Mouse (Mus musculus) activated CD4-positive, CD25-positive, alpha-beta regulatory T cell, adult 4 months (primary cell): Measurements from ENCODE around the gene Odf4. TPM values are rescaled to one million over a fixed set of nuclear protein-coding genes. Genes with fewer than 3 reads are reported as not detected.
A peak's percentile ranks its signal among the peaks of the same experiment; 100 is the strongest.

Experiments
- ATAC-seq: one replicate; pipeline ENCODE4 v1.8.0; 2017
- polyA plus RNA-seq, 2 experiments: library from polyadenylated mRNA; unstranded; fragments of 100-300 nt; shearing (Covaris generic); gene quantifications; one replicate each; pipeline ENCODE4 v1.2.1; 2017

The Odf4 gene
- polyA plus RNA-seq, 2 experiments from 2014 or later, result not detected

- peak; percentile 90 for ATAC-seq
Measured at GRCm38 (mm10) chr11:68901351-68902046, 25.4 kb downstream of the Odf4 start, which contains the start of gene Rpl26. Rpl26 (plus strand) TSS chr11:68901583.

- ATAC-seq, result no peak
Measured at GRCm38 (mm10) chr11:68900519-68901350, 26.1 kb downstream of the Odf4 start.

- no peak for ATAC-seq
Measured at GRCm38 (mm10) chr11:68899815-68900214, 27.1 kb downstream of the Odf4 start.

- ATAC-seq, result no peak
Measured at GRCm38 (mm10) chr11:68898790-68899189, 28.1 kb downstream of the Odf4 start.

GRCm38 (mm10) chr11:68897838-68898237 lies 29.0 kb downstream of the Odf4 start:
- no peak for ATAC-seq

GRCm38 (mm10) chr11:68897120-68897519 lies 29.8 kb downstream of the Odf4 start:
- ATAC-seq, result no peak

- ATAC-seq, result no peak
Measured at GRCm38 (mm10) chr11:68896247-68896646, 30.6 kb downstream of the Odf4 start.

GRCm38 (mm10) chr11:68893911-68894464 lies 32.9 kb downstream of the Odf4 start:
- no peak for ATAC-seq

- ATAC-seq, result no peak
Measured at GRCm38 (mm10) chr11:68892233-68892832, 34.5 kb downstream of the Odf4 start.

GRCm38 (mm10) chr11:68891823-68892222 lies 35.1 kb downstream of the Odf4 start:
- no peak for ATAC-seq

- no peak for ATAC-seq
Measured at GRCm38 (mm10) chr11:68890625-68891024, 36.3 kb downstream of the Odf4 start.

- ATAC-seq, result no peak
Measured at GRCm38 (mm10) chr11:68888653-68889052, 38.2 kb downstream of the Odf4 start.

GRCm38 (mm10) chr11:68888253-68888652 lies 38.6 kb downstream of the Odf4 start, which contains the start of gene Rnf222:
Rnf222 (plus strand) TSS chr11:68888553.
- ATAC-seq, result no peak

- ATAC-seq, result no peak
Measured at GRCm38 (mm10) chr11:68886091-68886490, 40.8 kb downstream of the Odf4 start.

GRCm38 (mm10) chr11:68884368-68884767 lies 42.5 kb downstream of the Odf4 start:
- no peak for ATAC-seq

- no peak for ATAC-seq
Measured at GRCm38 (mm10) chr11:68883843-68884242, 43.0 kb downstream of the Odf4 start.

GRCm38 (mm10) chr11:68882107-68882506 lies 44.8 kb downstream of the Odf4 start:
- no peak for ATAC-seq

- ATAC-seq, result no peak
Measured at GRCm38 (mm10) chr11:68878811-68879210, 48.1 kb downstream of the Odf4 start.

- no peak for ATAC-seq
Measured at GRCm38 (mm10) chr11:68874841-68875240, 52.0 kb downstream of the Odf4 start.
